Mouse (Mus musculus) mesoderm, embryonic 11.5 days (tissue): ENCODE measurements around the gene 2310061I04Rik.
"Not testable (repeated sequence)": the region's sequence is repeated elsewhere in the genome, so short reads cannot be mapped to it uniquely, and the experiment has no call there.

Experiments used
- DNase-seq: peaks from one replicate; pipeline ENCODE4 v3.0.0-alpha.2; 2012; ENCODE audit warnings: low read depth, low spot score

2310061I04Rik gene

DNA sequence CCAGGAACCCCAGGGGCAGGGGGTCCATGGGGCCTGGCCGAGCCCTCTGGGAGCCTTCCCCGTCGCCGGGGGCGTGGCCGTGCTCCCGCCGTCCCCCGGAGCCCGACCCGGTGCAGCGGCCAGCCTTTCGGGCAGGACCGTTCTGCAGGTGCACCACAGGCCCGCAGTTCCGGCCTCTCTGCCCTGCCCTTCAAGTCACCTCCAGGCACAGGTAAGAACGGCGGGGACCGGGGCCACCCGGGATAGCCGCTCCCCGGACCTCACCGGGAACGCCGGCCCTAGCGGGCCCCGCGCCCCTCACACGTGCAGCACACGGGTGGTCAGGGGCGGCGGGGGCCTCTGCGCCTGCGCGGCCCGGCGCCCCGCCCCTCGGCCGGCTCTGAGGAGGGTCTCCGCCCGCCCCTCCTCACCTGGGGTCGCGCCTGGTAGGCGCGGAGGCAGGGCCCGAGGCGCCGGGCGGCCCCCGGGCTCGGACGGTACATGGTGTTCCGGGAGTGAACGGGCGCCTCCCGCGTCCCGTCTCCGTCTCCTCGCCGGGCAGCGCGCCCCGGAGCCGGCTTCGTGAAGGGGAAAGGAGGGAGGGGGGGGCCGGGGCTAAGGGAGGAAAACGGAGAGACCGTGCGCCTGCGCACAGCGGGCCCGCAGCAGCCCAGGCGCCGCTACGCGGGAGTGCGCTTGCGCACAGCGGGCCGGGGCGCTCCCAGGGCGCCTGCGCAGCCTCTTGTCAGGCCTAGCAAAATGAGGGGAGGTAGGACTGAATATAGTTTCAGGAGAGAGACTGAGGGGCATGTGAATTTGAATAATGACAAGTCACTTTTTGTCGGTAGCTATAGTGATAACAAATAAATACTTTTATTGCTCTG lies at the start of gene 2310061I04Rik:
Gene 2310061I04Rik (minus strand): TSS at position 651 of the 863 bp plus-strand sequence.
- peak; percentile 95 for DNase-seq

DNA sequence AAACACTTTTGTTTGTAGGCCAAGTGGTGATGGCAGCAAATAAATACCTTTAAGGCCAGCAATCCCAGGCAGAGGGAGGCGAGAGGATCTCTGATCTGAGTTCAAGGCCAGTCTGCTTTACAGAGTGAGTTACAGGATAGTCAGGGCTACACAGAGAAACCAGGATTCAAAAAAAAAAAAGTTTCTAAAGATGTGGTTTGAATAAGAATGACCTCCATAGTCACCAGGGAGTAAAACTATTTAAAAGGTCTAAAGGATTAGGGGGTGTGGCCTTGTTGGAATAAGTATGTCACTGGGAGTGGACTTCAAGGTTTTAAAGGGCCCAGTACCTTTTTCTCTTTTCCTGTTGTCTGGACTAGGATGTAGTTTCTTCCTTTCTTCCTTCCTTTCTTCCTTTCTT lies 42.7 kb upstream of the 2310061I04Rik start:
- DNase-seq = no peak

DNA sequence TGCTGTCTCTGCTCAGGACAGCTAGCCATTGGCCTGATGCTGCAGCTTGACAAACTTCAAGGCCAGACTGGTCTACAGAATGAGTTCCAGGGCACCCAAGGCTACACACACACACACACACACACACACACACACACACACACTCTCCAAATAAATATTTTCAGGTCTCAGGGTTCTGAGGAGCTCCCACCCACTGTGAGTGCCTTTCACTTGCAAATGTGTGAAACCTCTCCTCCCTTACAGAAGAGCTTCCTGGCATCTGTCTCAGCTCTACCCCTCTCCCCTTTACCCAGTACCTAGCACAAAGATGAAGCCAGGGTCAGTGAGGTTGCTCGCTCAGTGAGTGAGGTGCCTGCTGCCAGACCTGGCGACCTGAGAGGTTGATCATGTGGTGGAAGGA lies 41.9 kb upstream of the 2310061I04Rik start:
- DNase-seq = no peak

DNA sequence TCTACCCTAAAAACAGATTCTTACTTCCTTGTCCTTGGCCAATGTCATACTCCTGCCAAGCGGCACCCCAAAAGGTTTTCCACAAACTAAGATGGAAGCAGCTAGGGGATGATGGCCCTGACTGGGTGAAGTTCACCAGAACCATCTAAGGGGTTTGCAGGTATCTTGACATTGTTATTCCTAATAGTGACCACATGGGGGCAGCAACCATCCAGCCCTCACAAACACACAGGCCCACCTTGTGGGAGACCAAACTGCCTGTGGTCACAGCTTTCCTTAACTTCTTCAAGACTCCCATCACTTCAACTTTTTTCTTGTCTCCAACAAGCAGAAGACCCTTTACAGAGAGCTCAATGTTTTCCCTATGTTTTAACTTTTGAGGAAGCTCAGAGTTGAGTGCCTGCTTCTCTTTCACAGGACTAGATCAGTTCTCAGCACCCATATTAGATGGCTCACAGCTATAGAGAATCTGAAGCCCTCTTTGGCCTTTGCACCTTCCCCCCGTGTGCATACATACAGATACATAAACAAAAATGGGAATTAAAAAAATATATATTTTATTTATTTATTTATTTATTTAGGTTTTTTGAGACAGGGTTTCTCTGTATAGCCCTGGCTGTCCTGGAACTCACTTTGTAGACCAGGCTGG lies 40.6 kb upstream of the 2310061I04Rik start:
- DNase-seq = peak; percentile 82

DNA sequence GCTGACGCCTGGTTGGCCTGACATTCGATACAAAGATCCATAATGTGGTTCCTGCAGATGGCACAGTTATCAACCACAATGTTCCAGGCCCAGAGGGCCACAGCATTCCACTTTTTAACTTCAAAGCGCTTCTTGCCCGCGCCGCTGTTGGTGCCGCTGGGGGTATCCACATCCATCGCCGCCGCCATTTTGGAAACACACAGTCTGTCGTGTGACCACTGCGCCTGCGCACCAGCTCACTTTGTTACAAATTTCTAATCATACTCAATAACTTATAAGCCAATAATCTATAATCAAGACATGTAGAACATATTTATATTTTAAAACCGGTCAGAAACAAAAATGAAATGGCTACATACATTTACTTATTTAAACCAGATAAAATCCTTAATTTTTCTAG lies 38.5 kb upstream of the 2310061I04Rik start:
- DNase-seq = not testable (repeated sequence)

DNA sequence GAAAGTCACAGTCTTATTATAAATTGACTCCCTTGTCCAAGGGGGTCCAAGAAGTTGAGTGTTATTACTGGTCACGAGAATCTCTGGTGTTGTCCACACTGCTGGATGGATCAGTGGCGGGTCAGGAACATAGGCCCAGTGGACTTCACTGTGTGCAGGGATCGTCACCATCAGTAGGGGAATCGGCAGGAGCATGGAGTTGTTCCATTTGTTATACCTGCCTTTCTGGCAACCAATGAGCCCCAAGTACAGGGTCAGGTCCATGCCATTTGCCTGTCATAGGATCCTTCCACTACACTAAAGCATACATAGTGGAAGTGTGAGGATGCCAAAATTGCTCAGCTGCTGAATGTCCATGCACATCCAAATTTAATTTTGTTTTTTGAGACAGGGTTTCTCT lies 35.4 kb upstream of the 2310061I04Rik start:
- DNase-seq = no peak

DNA sequence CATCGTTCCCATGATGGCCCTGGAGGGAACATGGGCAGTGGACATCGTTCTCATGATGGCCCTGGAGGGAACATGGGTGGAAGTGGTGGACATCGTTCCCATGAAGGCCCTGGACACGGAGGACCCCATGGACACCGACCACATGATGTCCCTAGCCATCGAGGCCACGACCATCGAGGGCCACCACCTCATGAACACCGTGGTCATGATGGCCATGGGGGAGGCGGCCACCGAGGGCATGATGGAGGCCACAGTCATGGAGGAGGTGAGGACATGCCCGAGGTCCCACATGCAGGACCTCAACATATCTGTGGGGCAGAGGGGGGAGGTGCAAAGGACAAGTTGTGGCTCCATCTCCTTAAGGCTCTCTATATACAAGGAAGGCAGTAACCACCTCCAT lies 33.4 kb upstream of the 2310061I04Rik start:
- DNase-seq = no peak

DNA sequence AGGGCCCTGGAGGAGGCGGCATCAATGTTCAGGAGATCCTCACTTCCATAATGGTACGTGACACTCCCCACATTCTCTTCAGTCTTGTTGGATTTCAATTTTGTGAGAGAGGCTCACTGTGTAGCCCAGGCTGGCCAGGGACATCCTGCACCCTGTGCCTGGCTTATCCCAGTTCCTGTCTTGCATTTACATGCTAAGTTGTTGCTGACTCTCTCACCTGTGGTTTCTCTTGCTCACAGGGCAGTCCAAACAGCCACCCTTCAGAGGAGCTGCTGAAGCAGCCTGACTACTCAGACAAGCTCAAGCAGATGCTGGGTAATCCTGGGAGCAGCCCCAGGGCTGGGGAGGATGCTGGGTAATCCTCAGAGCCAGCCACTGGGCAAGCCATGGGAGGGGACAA lies 32.3 kb upstream of the 2310061I04Rik start:
- no peak for DNase-seq

DNA sequence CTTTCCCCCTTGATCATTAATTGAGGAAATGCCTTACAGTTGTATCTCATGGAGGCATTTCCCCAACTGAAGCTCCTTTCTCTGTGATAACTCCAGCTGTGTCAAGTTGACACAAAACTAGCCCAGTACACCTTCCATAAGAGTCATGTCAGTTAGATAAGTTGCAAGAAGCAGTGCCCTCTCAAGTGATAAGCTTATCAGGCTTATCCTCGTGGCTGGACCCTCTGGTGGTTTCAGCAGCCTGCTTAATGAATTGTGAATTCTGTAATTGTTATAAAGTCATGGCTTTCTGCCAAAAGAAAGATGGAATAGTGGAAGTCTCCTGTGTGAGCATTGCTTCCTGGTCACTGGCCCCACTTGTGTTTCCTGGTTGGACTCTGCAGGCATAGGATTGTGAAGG lies 30.2 kb upstream of the 2310061I04Rik start:
- no peak for DNase-seq

DNA sequence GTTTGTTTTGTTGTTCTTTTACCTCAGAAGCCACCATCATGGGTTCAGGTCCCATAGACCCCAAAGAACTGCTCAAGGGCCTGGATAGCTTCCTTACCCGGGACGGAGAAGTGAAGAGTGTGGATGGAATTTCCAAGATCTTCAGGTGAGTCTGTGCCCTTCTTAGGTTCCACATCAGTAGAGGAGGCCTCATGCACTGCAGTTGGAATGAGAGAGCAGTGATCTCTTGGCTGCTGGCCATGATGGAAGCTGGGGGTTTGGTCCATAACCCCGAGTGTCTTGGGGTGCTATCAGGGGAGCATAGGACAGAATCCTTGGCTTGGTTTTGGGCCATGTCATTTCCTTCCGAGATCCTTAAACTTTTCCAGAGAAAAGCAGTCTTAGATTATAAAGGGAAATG lies 26.1 kb upstream of the 2310061I04Rik start:
- DNase-seq = no peak

DNA sequence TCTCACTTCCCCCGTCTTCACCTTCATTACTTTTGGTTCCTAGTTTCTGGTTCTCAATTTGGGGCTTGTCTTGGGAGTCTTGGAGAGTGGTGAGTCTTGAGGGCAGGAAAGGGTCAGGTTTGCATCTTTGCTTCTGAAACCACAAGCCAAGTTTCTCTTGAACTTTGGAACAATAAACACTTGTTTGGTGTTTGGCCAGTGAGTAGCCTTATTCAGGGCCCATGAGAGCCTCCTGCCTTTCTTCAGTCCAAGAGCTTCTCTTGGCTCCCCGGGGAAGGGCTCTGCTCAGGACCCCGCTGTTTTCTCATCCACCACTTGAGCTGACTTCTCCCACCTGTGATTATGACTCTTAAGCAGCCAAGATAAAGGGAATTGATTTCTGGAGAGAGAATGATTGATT lies 25.3 kb upstream of the 2310061I04Rik start:
- DNase-seq = no peak

DNA sequence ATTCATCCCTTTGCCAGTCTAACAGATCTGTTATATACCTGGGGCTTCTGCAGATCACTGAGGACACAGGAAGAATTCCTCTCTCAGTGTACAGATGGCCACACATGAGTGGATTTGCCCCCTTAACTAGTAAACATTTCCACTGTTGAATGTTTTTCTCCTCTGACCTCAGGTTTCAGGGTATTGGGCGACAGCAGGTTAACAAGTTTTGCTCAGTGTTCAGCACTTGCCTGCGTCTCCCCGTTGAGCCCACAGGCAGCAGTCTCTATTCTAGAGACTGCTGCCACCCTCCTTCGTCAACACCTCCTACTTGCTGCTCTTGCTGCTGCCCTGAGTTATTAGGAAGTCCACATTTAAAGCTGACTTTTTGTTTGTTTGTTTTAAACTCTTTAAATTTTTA lies 24.5 kb upstream of the 2310061I04Rik start:
- DNase-seq = no peak

DNA sequence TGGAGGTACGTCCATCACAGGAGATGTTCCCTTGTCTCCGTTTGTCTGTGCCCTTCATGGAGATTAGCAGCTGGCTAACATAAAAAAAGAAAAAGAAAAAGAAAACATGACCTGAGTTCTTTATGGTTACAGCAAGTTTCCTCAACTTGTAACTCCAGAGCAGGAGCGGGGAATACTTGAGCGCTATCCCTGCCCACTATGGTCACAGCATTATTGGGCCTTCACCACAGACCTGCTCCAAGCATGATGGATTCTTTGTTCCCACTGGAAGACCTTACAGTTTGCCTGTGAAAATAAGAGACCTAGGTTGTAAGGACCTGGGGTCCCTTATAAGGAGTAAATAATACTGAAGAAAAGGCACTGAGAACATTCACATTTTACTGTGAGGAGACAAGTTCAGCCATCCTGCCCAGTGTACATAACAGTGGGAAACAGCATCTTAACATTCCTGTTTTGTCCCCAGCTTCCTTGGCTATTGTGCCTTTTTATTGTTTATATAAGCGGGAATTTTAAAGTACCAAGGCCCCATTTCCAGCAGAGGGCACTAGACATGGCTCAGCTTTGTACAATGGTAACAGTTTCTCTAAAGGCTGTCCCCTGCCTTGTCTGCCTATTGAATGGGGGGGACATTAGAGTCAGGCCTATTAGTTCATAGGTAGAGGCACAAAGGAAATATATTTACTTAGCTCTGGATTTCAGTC lies 23.8 kb upstream of the 2310061I04Rik start:
- DNase-seq = peak; percentile 63

DNA sequence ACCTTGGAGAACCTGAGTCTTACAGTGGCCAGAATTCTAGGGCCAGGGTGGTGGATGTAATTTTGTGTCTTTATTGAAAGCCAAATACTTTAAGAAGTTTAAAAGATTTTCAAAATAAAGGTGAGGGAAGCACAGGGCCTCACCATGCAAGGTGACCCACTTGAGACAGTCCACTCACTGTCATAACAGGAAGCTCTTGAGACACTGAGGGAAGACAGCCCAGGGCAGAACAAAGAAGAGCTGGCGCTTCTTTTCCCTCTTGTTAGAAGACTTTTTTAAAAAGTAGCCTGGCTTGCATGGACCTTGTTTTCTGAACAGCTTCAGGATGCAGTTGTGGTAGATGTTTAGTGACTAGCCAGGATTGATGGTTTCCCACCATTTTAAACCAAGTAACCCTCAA lies 23.2 kb upstream of the 2310061I04Rik start:
- no peak for DNase-seq

DNA sequence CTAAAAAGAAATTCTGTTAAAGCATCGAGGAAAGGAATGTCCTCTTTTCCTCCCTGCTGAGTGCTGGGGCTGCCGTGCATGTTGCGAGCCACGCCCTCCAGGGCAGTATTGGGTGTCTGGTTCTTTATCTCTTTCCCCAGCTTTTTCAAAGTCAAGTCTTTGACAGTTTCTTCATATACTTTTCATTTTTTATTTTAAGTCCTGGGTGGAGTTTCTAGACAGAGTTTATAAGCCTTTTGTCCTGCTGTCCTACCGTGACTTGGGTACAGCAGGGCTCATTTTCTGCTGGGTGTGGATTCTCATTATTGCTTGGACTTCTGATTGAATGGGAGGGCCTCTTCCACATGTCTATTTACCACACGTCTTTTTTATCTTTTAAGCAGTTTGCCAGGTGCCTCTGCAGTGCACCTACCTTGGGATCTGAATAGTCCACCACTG lies 22.7 kb upstream of the 2310061I04Rik start:
- no peak for DNase-seq

DNA sequence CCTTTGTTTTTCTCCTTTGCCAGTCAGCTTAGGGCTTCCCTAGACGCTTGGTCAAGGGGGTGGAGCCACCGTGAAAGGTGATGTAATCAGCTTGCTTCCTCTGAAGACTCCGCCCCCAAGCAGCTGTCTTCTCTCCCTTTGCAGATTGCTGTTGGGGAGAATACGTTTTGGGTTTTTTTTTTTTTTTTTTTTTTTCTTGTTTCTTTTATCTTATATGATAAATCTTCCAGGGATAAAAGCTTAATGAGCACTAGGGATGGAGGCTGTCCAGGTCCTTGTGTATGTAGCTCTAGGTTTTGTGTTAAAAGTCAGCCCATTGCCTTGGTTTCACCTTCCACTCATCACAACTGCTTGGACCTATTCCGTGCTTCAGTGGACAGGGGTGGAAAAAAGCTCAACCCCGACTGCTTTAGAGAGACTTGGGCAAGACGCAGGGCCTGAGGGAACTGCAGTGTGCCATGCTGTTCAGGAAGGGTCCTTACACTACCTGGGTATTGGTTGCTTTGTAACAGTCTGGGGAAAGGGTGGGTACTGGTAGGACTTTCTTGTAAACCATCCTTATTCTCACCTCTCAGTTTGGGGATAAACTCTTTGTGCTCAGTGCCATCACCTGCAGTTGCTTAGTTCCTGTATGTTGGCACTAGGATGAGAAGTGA lies 22.0 kb upstream of the 2310061I04Rik start:
- DNase-seq = peak; percentile 96

DNA sequence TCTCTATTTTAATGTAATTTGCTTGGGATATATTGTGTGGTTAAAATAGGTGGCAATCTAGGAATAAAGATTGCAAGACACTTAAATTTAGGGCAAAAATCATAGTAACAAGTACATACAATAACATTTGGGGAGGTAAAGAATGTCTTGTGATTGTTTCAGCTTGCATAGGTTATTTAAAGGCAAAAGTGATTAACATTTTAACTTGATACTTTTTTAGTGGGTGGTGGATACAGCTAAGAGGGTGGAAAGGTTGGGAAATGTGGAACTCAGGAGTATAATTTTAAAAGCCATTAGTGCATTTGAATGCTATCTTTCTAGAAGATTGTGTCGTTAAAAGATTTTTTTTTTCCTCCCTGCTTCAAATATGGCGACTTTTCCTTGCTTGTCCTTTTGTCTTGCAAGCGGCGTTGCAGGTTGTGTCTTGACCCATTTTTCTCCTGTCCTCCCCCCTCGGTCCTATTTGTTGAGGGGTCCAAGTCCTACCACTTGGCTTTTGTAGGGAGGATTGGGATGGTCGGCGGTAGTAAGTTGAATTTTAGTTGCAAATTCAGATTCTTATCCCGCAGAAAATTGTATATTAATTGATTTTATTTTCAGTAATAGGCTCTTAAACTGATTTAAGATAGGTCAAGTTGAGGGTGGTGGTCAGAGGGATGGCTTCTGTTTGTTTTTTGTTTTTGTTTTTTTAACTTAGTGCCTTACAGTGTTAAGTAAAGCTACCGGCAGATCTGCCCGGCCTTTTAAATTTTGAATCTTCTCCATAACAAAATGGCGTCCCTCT lies 21.2 kb upstream of the 2310061I04Rik start:
- DNase-seq = peak; percentile 77

DNA sequence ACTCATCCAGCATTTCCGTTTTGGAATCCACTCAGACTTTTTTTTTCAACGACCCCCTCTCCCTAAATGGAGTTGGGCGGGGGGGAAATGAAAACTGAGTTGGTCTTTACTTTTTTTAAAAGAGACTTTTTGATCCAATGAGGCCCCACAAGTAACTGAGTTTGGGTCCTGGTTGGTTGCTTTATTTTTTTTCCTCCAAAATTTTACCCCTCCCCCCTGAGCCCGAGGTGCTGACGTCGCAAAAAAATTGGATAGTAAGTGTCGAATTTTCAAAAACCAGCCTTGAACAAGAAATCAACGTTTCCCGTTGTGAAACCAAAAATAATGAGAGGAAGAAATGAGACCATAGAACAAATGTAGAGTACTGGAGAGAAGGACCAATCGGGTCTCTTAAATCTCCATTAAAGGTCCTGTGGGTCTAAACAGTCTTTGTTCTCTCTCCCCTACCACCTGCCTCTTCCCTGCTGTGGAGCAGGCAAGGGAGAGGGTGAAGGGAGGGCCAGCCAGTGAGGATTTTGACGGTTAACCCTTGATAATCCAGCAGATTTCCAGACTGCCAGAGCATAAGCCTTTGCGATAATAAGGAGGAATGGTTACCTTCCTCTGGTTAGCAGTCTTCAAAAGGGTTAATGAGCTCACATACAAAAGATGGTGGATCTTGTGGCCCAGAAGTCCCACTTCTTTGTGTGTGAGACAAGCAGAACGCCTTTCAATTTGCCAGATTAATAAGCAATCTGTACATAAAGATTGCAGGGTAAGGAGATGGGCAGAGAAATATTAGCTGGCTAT lies 20.4 kb upstream of the 2310061I04Rik start:
- peak; percentile 83 for DNase-seq

DNA sequence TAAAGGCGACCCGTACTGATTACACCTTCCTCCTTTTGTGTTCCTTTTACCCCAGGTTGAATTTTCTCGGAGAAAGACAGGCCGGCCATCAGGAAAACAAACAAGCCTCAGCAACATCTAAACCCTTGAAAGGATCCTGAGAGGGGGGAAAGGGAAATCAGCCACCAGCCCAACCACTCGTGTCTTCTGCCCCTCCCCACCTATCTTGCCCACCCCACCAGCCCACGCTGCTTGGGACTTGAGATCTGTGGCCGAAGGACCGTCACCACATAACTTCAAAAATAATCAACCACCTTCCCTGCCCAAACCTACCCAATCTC lies 19.9 kb upstream of the 2310061I04Rik start:
- DNase-seq = no peak
